Mouse (Mus musculus) adrenal gland, postnatal 25 days (tissue): Measurements from ENCODE around the gene Fndc4. TPM values are rescaled to one million over a fixed set of nuclear protein-coding genes. Genes with fewer than 3 reads are reported as not detected.

Experiments
- DNase-seq: peaks from one replicate; pipeline ENCODE4 v3.0.0; 2021; ENCODE audit warnings: mixed read lengths
- total RNA-seq: library from RNA; stranded (reverse); gene quantifications from 2 replicates; pipeline ENCODE4 v1.2.3, GENCODE M21; 2021

The Fndc4 gene
- total RNA-seq, 1 experiment from 2014 or later, result 6.7 TPM

DNA sequence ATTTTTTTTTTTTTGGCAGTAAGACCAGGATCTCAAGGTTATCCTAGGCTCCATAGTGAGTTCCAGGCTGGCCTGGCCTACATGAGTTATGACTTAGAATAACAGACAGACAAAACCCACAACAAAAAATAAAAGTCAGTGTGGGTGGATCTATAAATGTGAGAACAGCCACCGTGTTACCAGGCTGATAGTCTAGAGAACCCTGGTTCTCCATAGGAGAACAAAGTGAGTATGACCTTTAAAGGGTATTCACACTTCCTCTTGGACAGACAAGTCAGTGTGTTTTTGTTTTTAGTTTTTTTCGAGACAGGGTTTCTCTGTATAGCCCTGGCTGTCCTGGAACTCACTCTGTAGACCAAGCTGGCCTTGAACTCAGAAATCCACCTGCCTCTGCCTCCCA is 39.9 kb downstream of the Fndc4 start:
- no peak for DNase-seq

GRCm38 (mm10) chr5:31255381-31255780 is 40.5 kb downstream of the Fndc4 start:
- DNase-seq, result no peak

DNA sequence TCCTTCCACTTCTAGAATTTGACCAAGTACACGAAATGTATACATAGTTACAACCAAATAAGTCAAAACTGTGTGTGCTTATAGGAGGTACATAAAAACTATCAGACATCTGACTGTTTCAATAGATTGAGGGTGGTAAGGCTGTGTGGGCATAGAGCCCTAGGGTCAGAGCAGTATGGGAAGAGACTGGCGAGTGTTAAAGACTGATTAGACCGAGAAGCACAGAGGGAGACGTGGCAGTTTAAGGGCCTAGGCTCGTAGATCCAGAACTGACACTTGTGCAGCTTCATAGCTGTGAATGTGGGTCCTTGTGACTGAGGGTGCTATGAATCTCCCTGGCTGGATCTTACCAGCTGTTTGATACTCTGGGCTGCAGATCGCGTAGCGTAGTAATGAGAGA is 41.0 kb downstream of the Fndc4 start:
- no peak for DNase-seq

DNA sequence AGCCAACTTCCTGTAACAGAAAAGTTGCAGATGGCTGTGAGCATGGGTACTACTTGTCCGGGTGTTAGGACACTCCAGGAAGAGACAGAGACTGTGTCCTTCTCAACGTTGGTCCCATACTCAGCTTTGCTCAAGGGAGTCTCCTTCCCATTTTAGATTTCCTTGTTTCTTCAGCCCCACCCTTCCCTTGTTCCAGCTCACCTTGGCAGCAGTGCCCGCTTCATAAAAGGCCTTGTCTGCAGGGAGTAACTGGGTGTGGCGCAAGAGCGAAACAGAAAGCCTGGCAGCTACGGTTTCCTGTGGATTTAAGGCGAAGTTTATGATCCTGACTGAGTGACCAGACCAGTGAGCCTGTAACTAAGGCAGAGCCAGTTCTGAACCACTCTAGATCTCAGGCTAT is 41.4 kb downstream of the Fndc4 start:
- DNase-seq, result no peak

DNA sequence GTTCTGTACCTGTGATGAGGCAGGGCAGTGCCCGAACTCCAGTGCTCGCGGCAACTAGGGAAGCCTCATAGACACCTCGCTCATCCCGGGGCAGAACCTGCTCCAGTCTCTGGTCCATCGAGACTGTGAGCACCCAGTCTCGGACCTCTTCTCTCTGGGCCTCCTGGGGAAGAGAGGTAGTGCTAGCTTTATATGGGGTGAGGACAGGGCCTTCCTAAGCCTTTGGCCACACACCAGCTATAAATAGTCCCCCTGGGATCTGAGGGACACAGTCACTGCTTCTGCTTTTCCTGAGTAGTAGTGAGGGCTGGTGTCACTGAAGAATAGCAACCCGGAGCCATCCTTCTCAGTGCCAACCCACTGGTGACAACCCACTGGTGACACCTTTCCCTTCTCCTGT is 42.1 kb downstream of the Fndc4 start:
- no peak for DNase-seq

DNA sequence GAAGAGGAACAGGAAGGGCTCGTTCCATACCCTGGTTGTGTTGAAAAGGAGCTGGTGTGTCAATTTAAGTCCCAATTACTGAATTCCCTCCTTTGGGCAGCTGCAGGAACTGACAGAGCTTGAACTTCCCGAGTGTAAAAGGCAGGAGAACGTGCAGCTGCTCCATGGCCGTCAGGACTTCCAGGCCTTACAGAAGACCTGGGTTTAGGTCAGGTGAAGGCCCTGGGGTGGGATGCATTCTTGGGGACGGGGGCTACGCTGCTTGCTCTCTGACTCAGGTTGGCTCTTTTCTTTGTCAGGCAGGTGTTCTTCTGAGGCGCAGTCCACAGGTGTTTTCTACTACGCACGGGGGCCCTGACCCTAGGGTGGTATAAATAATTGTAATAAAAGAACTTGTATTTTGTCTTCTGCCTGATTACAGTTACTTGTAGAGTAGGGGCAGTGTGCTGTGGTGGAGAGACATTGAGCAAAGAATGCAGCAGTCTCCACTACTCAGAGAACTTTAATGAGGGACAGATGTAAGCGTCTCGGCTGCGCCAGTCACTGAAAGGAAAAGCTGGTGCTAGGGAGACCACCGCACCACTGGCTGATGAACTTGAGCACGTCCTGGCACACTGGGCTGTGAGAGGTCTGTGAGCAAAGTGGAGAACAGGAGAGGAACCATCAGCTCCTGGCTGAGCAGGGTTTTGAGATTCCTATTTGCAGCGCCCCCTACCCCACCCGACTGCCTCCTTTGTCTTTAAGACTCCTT is 42.9 kb downstream of the Fndc4 start:
- DNase-seq, result no peak

GRCm38 (mm10) chr5:31252151-31252550 is 43.7 kb downstream of the Fndc4 start:
- no peak for DNase-seq

DNA sequence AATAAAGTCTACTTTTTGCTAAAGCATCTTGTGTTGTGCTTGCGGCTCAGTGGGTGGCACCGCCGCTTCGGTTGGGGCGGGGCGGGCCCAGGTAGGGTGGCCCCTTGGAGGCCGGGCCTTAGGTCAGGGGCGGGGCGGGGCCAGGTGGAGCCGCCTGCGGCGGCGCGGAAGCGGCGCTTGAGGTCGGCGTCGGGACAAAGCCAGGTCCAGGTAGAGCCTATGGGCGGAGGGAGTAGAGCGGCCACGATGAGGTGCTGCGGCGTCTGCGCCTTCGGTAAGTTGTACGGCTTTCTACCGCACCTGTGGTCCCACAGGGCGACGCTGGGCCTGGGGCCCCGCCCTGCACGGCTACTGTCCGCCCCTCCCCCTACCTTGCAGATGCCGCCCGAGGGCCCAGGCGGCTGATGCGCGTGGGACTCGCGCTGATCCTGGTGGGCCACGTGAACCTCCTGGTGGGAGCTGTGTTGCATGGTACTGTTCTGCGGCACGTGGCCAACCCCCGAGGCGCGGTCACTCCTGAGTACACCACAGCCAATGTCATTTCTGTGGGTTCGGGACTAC is 44.3 kb downstream of the Fndc4 start, which contains the start of gene Krtcap3:
Gene Krtcap3 (plus strand): TSS at position 151 of the 561 bp plus-strand sequence.
- no peak for DNase-seq

GRCm38 (mm10) chr5:31250716-31251115 is 45.2 kb downstream of the Fndc4 start:
- no peak for DNase-seq

Other genes starting within 250 kb of the Fndc4 start
- gene Atraid, start 247.8 kb downstream of the Fndc4 start, total RNA-seq, result 136 and 139 TPM in 2 replicates
- gene Slc5a6, start 247.2 kb downstream of the Fndc4 start, total RNA-seq, result 26.4 and 32.1 TPM in 2 replicates
- gene Cad, start 241.3 kb downstream of the Fndc4 start, total RNA-seq, result 28.3 and 29.1 TPM in 2 replicates
- not detected in 2 replicates for gene Dnajc5g, start 189.8 kb downstream of the Fndc4 start, total RNA-seq
- gene Slc30a3, start 187.8 kb downstream of the Fndc4 start, total RNA-seq, result not detected in 2 replicates
- not detected in 2 replicates for gene Trim54, start 179.4 kb downstream of the Fndc4 start, total RNA-seq
- not detected in 2 replicates for gene Ucn, start 157.3 kb downstream of the Fndc4 start, total RNA-seq
- gene Mpv17, start 141.8 kb downstream of the Fndc4 start, total RNA-seq, result 60.3 and 66.6 TPM in 2 replicates
- 3.2 and 3.5 TPM in 2 replicates for gene Gm29609, start 116.2 kb downstream of the Fndc4 start, total RNA-seq
- gene Gtf3c2, start 115.9 kb downstream of the Fndc4 start, total RNA-seq, result 67.1 and 82.5 TPM in 2 replicates
- gene Snx17, start 102.9 kb downstream of the Fndc4 start, total RNA-seq, result 97.6 and 99.5 TPM in 2 replicates
- 45.2 and 52.6 TPM in 2 replicates for gene Eif2b4, start 102.7 kb downstream of the Fndc4 start, total RNA-seq
- gene Zfp513, start 93.8 kb downstream of the Fndc4 start, total RNA-seq, result 28.4 and 34.3 TPM in 2 replicates
- gene Ppm1g, start 75.4 kb downstream of the Fndc4 start, total RNA-seq, result 105 and 137 TPM in 2 replicates
- 80.5 and 107 TPM in 2 replicates for gene Nrbp1, start 55.2 kb downstream of the Fndc4 start, total RNA-seq
- gene Gm9970, start 54.8 kb downstream of the Fndc4 start, total RNA-seq, result not detected in 2 replicates
- 5.2 and 5.3 TPM in 2 replicates for gene Krtcap3, start 44.4 kb downstream of the Fndc4 start, total RNA-seq
- 39.9 and 46.1 TPM in 2 replicates for gene Ift172, start 5.0 kb downstream of the Fndc4 start, total RNA-seq
- gene Gckr, start 1.4 kb upstream of the Fndc4 start, total RNA-seq, result 0.55 and 0.95 TPM in 2 replicates
- gene Zfp512, start 156.4 kb upstream of the Fndc4 start, total RNA-seq, result 25.4 and 29.5 TPM in 2 replicates
- gene 4930548H24Rik, start 189.7 kb upstream of the Fndc4 start, total RNA-seq, result not detected in 2 replicates
- 20.5 and 30.4 TPM in 2 replicates for gene Gpn1, start 198.7 kb upstream of the Fndc4 start, total RNA-seq
- 35.7 and 38.4 TPM in 2 replicates for gene Slc4a1ap, start 230.9 kb upstream of the Fndc4 start, total RNA-seq
- 16.3 and 23.0 TPM in 2 replicates for gene Supt7l, start 231.7 kb upstream of the Fndc4 start, total RNA-seq